Comparison of ENCODE assay signal across 22 mouse cellular contexts in the genomic region with DNA sequence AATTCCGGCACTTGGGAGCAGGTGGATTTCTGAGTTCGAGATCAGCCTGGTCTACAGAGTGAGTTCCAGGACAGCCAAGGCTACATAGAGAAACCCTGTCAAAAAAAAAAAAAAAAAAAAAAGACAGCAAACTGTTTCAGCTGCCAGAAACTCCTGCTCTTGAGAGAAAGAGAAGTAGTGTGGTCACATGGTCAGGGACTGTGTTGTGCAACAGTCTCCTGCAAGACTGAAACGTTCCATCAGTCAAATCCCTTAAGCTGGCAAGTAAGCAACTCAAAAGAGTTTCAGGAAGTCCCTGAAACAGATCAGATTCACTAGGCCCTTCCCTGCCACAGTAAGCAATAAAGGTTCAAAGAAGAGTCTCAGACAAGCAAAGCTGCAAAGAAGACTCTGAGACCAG. TPM values are rescaled to one million over a fixed set of nuclear protein-coding genes. Genes with fewer than 3 reads are reported as not detected.
A peak's percentile ranks its signal among the peaks of the same experiment; 100 is the strongest.
DNase-seq lines count a peak whose midpoint lies in the region; ATAC-seq lines count a peak whose summit lies in the region.
"Had no signal": no experiment of that assay in that cellular context is flagged by ENCODE, and none has a peak within 500 bp of the region (broad histone marks: within the 10 kb centered on the region; RNA-seq: fewer than 3 reads in every experiment).

No protein-coding gene starts in this region.

- peaks cover 11% of the 10 kb centered on the region; the same call in 1 of the 2 replicates for H3K4me1 ChIP-seq in hindbrain, embryonic 14.5 days (replicated peaks; ENCODE audit: control insufficient read depth, insufficient read depth, low read length)

- WGBS in hindbrain, embryonic 14.5 days: 81% methylated on average over 3 of the region's 3 CpGs

- intact Hi-C loops in heart, postnatal 25 days (cut with DNase I): loop anchor here (2.0 kb wide), 1 partner anchor 39 kb away; no protein-coding TSS in a partner anchor

- H3K27ac ChIP-seq in hindbrain, embryonic 14.5 days: no peak overlapping the region
- H3K27ac ChIP-seq: hindbrain, embryonic 12.5 days; limb, embryonic 15.5 days; lung, embryonic 15.5 days; neural tube, embryonic 12.5 days had no signal

- no peak overlapping the region for H3K4me2 ChIP-seq in hindbrain, embryonic 14.5 days (replicated peaks)

- peak; percentile 29 to 49 for DNase-seq in heart, adult 18-20 months
- no peak for DNase-seq in heart, postnatal 25 days (ENCODE audit: low spot score)
- peak; percentile 45 to 51 for DNase-seq in lung, adult 18-20 months
- DNase-seq in lung, postnatal 4 days: no peak
- DNase-seq in NIH3T3 (ENCODE audit: low read depth): peak; percentile 47
- no peak for DNase-seq in hindbrain, embryonic 14.5 days (ENCODE audit: low spot score)
- DNase-seq in left cerebral cortex, adult 11 months (ENCODE audit: low spot score): no peak
- DNase-seq: adrenal gland, postnatal 10 days; B cell, adult 2 months; cerebellum, adult 9-10 months; embryo, embryonic 11 days; kidney, postnatal 14 days; midbrain, embryonic 14.5 days; right cerebral cortex, postnatal 25 days; thymus, adult 2 months had no signal

- no peak overlapping the region for H3K4me3 ChIP-seq in hindbrain, embryonic 14.5 days (replicated peaks; ENCODE audit: low read length)
- H3K4me3 ChIP-seq: hindbrain, embryonic 12.5 days; limb, embryonic 15.5 days; lung, embryonic 15.5 days; neural tube, embryonic 12.5 days had no signal

- peaks cover 36% of the 10 kb centered on the region for H3K27me3 ChIP-seq in hindbrain, embryonic 14.5 days (ENCODE audit: control insufficient read depth, insufficient read depth, low read length)

- H3K9ac ChIP-seq in hindbrain, embryonic 14.5 days: no peak overlapping the region
- H3K9ac ChIP-seq: hindbrain, embryonic 12.5 days; limb, embryonic 15.5 days; lung, embryonic 15.5 days; neural tube, embryonic 12.5 days had no signal

- H3K36me3 ChIP-seq in hindbrain, embryonic 14.5 days (replicated peaks; ENCODE audit: control insufficient read depth, insufficient read depth): no peaks in the 10 kb centered on the region
- H3K36me3 ChIP-seq: hindbrain, embryonic 12.5 days; limb, embryonic 15.5 days; lung, embryonic 15.5 days; neural tube, embryonic 12.5 days had no signal

- no peaks in the 10 kb centered on the region for H3K9me3 ChIP-seq in hindbrain, embryonic 14.5 days (ENCODE audit: control insufficient read depth, low read length)
- H3K9me3 ChIP-seq: hindbrain, embryonic 12.5 days; limb, embryonic 15.5 days; lung, embryonic 15.5 days; neural tube, embryonic 12.5 days had no signal

- peak; percentile 77 for ATAC-seq in megakaryocyte, adult 5-6 weeks (ENCODE audit: poor library complexity, severe bottlenecking)
- no peak for ATAC-seq in hindbrain, embryonic 14.5 days (ENCODE audit: low FRiP score)
- ATAC-seq: forebrain, embryonic 14.5 days; intestine, postnatal 0 days had no signal

RNA-seq across cellular contexts. Expression of gene Fam78a, which starts 4.9 kb away (rescaled TPM):
- total RNA-seq in heart, adult 18-20 months (2021): 10 to 100 TPM; 15.0 to 23.0 TPM
- 10 to 100 TPM; 20.0 TPM for total RNA-seq in heart, postnatal 25 days (2021)
- 14.4 and 14.7 TPM in 2 replicates for total RNA-seq in megakaryocyte, adult 5-6 weeks (2015)
- 11.7 and 13.1 TPM in 2 replicates for total RNA-seq in megakaryocyte, adult 5-6 weeks (2017)
- polyA plus RNA-seq in hindbrain, embryonic 14.5 days (2014; fragmentation: Nextera tagmentation; extraction: Ambion mirVana): 0.52 and 0.56 TPM in 2 replicates

RNA-seq across cellular contexts. Expression of gene Plpp7, which starts 5.7 kb away (rescaled TPM):
- 10 to 100 TPM; 27.3 to 38.3 TPM for total RNA-seq in heart, adult 18-20 months (2021)
- total RNA-seq in heart, postnatal 25 days (2021): 10 to 100 TPM; 31.8 to 33.7 TPM
- total RNA-seq in megakaryocyte, adult 5-6 weeks (2015): 0.14 and 0.33 TPM in 2 replicates
- 0.24 and 1.2 TPM in 2 replicates for total RNA-seq in megakaryocyte, adult 5-6 weeks (2017)
- 22.4 and 27.5 TPM in 2 replicates for polyA plus RNA-seq in hindbrain, embryonic 14.5 days (2014; fragmentation: Nextera tagmentation; extraction: Ambion mirVana)

Comparison
In these comparisons a context has a peak if more than half of its experiments do, and no peak if none do; other contexts are left out.
1. DNase-seq: peak in heart, adult 18-20 months (2 of 2), lung, adult 18-20 months (2 of 2) and NIH3T3 (single experiment); none in heart, postnatal 25 days (single experiment), lung, postnatal 4 days (0 of 2), hindbrain, embryonic 14.5 days (single experiment) and left cerebral cortex, adult 11 months (single experiment).
2. RNA of gene Plpp7, which starts 5.7 kb away (total RNA-seq): 27.3 to 38.3 TPM in heart, adult 18-20 months and 31.8 to 33.7 TPM in heart, postnatal 25 days; 0.14 to 1.2 TPM in megakaryocyte, adult 5-6 weeks; every median in the first group is over 10 times any median in the second.